Mouse (Mus musculus) embryonic fibroblast, embryonic 13.5 days (primary cell): Measurements from ENCODE around the gene Cdkn2d.
"Not testable (repeated sequence)": the region's sequence is repeated elsewhere in the genome, so short reads cannot be mapped to it uniquely, and the experiment has no call there.

ENCODE experiments used
- CTCF ChIP-seq: IDR thresholded peaks from 2 replicates; pipeline ENCODE4 v1.5.1; 2011; ENCODE audit warnings: mild to moderate bottlenecking, control low read depth, low read length, moderate library complexity, borderline replicate concordance; ENCODE audit not compliant: insufficient read depth
- POLR2A ChIP-seq: IDR thresholded peaks from 2 replicates; pipeline ENCODE4 v1.6.1; 2011; ENCODE audit warnings: low read depth, mild to moderate bottlenecking, control low read depth, low read length, moderate library complexity

- not testable (repeated sequence) for TF ChIP-seq CTCF, POLR2A
Measured at GRCm38 (mm10) chr9:21269590-21269989, 21.6 kb downstream of the Cdkn2d start.
